Mouse (Mus musculus): Measurements from ENCODE around the gene Dnajb2.

Dnajb2 gene

GRCm38 (mm10) chr1:75253029-75253428, 16.8 kb downstream of the Dnajb2 start:
- peak; percentile 28 for DNase-seq

- peak; percentile 90 for DNase-seq
Observed at GRCm38 (mm10) chr1:75253849-75254624, 17.8 kb downstream of the Dnajb2 start.

GRCm38 (mm10) chr1:75254625-75255013, 18.4 kb downstream of the Dnajb2 start:
- no peak for DNase-seq

- no peak for DNase-seq
Observed at GRCm38 (mm10) chr1:75255516-75256046, 19.4 kb downstream of the Dnajb2 start.

- DNase-seq, result no peak
Observed at GRCm38 (mm10) chr1:75261278-75261677, 25.1 kb downstream of the Dnajb2 start.

GRCm38 (mm10) chr1:75262969-75263951, 27.1 kb downstream of the Dnajb2 start:
- DNase-seq, result peak; percentile 89

- no peak for DNase-seq
Observed at GRCm38 (mm10) chr1:75264091-75264880, 28.1 kb downstream of the Dnajb2 start, which contains the start of gene Ptprn. Gene Ptprn, minus strand, starts transcription at chr1:75264502.

GRCm38 (mm10) chr1:75277195-75278188, 41.3 kb downstream of the Dnajb2 start:
- DNase-seq, result peak; percentile 86

- DNase-seq, result no peak
Observed at GRCm38 (mm10) chr1:75278228-75278627, 42.0 kb downstream of the Dnajb2 start, which contains the start of gene Resp18. Gene Resp18, minus strand, starts transcription at chr1:75278415.

GRCm38 (mm10) chr1:75283017-75283416, 46.8 kb downstream of the Dnajb2 start:
- no peak for DNase-seq

GRCm38 (mm10) chr1:75284911-75285310, 48.7 kb downstream of the Dnajb2 start:
- no peak for DNase-seq

GRCm38 (mm10) chr1:75289376-75289775, 53.2 kb downstream of the Dnajb2 start:
- DNase-seq, result peak; percentile 58

GRCm38 (mm10) chr1:75289888-75290431, 53.8 kb downstream of the Dnajb2 start:
- no peak for DNase-seq

GRCm38 (mm10) chr1:75290582-75290981, 54.4 kb downstream of the Dnajb2 start:
- peak; percentile 52 for DNase-seq

GRCm38 (mm10) chr1:75291321-75291720, 55.1 kb downstream of the Dnajb2 start:
- DNase-seq, result no peak

- peak; percentile 29 for DNase-seq
Observed at GRCm38 (mm10) chr1:75292476-75293330, 56.5 kb downstream of the Dnajb2 start.

GRCm38 (mm10) chr1:75293331-75293701, 57.1 kb downstream of the Dnajb2 start:
- no peak for DNase-seq

- no peak for DNase-seq
Observed at GRCm38 (mm10) chr1:75294294-75294693, 58.1 kb downstream of the Dnajb2 start.

All from kidney, postnatal 10 days (tissue).